Mouse (Mus musculus) G1E (cell line): Measurements from ENCODE around the gene H2-DMb1.

ENCODE experiments used
- CTCF ChIP-seq: IDR thresholded peaks from 2 replicates; pipeline ENCODE4 v1.5.1; 2012; ENCODE audit warnings: low read depth, low read length, inconsistent platforms, mixed read lengths
- TAL1 ChIP-seq: conservative IDR thresholded peaks from 2 replicates; pipeline ENCODE4 v1.6.1; 2012; ENCODE audit warnings: low read depth, low read length, inconsistent platforms, mixed read lengths

DNA sequence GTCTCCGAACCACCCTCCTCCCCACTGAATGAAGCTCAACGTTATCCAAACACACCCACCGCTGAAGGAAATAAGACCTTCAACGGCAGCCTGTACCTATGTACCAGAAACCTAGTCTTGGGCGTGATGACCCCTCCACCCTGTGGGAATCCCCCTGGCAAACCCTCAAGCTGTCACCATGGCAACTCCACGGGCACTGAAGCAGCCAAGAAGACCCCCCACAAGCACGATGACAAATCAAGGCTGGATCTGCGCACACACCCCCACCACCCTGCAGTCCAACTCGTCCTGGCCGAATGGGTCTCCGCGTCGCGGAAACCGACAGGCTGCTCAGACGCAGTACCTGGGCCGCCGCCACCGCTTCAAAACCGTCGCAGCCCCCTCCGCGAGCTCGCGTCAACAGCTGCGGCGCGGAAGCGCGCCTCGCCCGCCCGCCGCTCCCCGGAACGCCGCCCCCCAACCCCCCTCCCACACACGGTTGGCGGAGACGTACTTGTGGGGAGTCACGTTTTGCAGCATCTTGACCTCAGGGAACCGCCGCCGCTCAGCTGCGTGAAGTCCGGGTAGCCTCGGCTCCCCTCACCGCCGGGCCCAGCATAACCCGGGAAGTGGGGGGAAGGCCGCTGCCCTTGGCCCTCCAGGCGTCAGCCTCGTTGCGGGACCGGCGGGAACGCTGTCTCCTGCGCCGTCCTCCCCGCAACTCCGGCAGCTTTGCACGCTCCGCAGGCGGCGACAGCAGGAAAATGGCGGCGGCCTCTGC lies 34.6 kb upstream of the H2-DMb1 start:
- TF ChIP-seq CTCF = no peak
- TF ChIP-seq TAL1 = no peak
